ENCODE assay signal across 8 mouse cellular contexts in genomic region chr7:3630478-3630815, GRCm38 (mm10). TPM values are rescaled to one million over a fixed set of nuclear protein-coding genes. Genes with fewer than 3 reads are reported as not detected.
DNase-seq lines count a peak whose midpoint lies in the region; ATAC-seq and TF ChIP-seq lines count a peak whose summit lies in the region.

No protein-coding gene starts in this region.

- H3K4me1 ChIP-seq in forebrain, embryonic 13.5 days, result peaks cover 29% of the 10 kb centered on the region
- peaks cover 25% of the 10 kb centered on the region for H3K4me1 ChIP-seq in liver, embryonic 15.5 days (replicated peaks)

- H3K79me2 ChIP-seq in C2C12 (ENCODE audit: control insufficient read depth, insufficient read depth), result peaks cover 55% of the 10 kb centered on the region

- H3K27me3 ChIP-seq in C2C12 (ENCODE audit: control insufficient read depth, insufficient read depth, insufficient read length), result no peaks in the 10 kb centered on the region
- H3K27me3 ChIP-seq in forebrain, embryonic 13.5 days, result no peaks in the 10 kb centered on the region
- no peaks in the 10 kb centered on the region for H3K27me3 ChIP-seq in liver, embryonic 15.5 days

- H3K9ac ChIP-seq in forebrain, embryonic 13.5 days, result peak overlapping the region; percentile 75
- H3K9ac ChIP-seq in liver, embryonic 15.5 days, result peak overlapping the region; percentile 75

- no peak for TF ChIP-seq CTCF in gastrocnemius, adult 2 months (IDR thresholded peaks at IDR 0.05)
- TF ChIP-seq CTCF in C2C12 (IDR thresholded peaks at IDR 0.05; ENCODE audit: control insufficient read depth, insufficient read depth, insufficient read length), result no peak

- H3ac ChIP-seq in C2C12 (ENCODE audit: control insufficient read depth, insufficient read length, low read depth), result peak overlapping the region; percentile 79

- H3K27ac ChIP-seq in gastrocnemius, adult 2 months, result peak overlapping the region; percentile 99
- no peak overlapping the region for H3K27ac ChIP-seq in forebrain, embryonic 13.5 days
- peak overlapping the region; percentile 91 for H3K27ac ChIP-seq in liver, embryonic 15.5 days (replicated peaks)

- no peaks in the 10 kb centered on the region for H3K9me3 ChIP-seq in forebrain, embryonic 13.5 days (replicated peaks)
- no peaks in the 10 kb centered on the region for H3K9me3 ChIP-seq in liver, embryonic 15.5 days (replicated peaks)

- H3K4me2 ChIP-seq in forebrain, embryonic 13.5 days, result peak overlapping the region; percentile 97
- H3K4me2 ChIP-seq in liver, embryonic 15.5 days, result peak overlapping the region; percentile 93

- 63% methylated on average over 3 of the region's 3 CpGs for WGBS in forebrain, embryonic 13.5 days
- WGBS in liver, embryonic 15.5 days (ENCODE audit: insufficient replicate concordance), result 44% methylated on average over 3 of the region's 3 CpGs

- peak overlapping the region; percentile 90 for H3K4me3 ChIP-seq in gastrocnemius, adult 2 months
- H3K4me3 ChIP-seq in C2C12 (ENCODE audit: insufficient read depth, poor library complexity, severe bottlenecking), result peak overlapping the region; percentile 75
- peak overlapping the region; percentile 70 for H3K4me3 ChIP-seq in forebrain, embryonic 13.5 days
- H3K4me3 ChIP-seq in liver, embryonic 15.5 days (replicated peaks), result peak overlapping the region; percentile 78

- peaks cover 41% of the 10 kb centered on the region for H3K36me3 ChIP-seq in C2C12 (ENCODE audit: control insufficient read depth, insufficient read depth)
- H3K36me3 ChIP-seq in forebrain, embryonic 13.5 days (ENCODE audit: poor library complexity, severe bottlenecking), result peaks cover 41% of the 10 kb centered on the region
- peaks cover 43% of the 10 kb centered on the region for H3K36me3 ChIP-seq in liver, embryonic 15.5 days (replicated peaks)

- intact Hi-C loops in gastrocnemius, adult 2 months (cut with DNase I), result no loop called here
- intact Hi-C loops in gastrocnemius, postnatal 14 days (cut with DNase I; ENCODE audit: low total_unique reads), result no loop called here

- no peak for DNase-seq in gastrocnemius, adult 2 months
- DNase-seq in gastrocnemius, postnatal 14 days, result no peak
- DNase-seq in urinary bladder, postnatal 25 days (ENCODE audit: low spot score), result no peak
- DNase-seq in thymus, adult 18-20 months, result no peak
- no peak for DNase-seq in embryo, embryonic 10 days (ENCODE audit: low spot score)

- ATAC-seq in forebrain, embryonic 13.5 days, result peak; percentile 7; the same call in 1 of the 2 replicates
- no peak for ATAC-seq in liver, embryonic 15.5 days (ENCODE audit: insufficient read depth)

- peaks cover 36% of the 10 kb centered on the region for H3K79me3 ChIP-seq in C2C12 (ENCODE audit: low read depth)

TF ChIP-seq in C2C12, 6 proteins besides CTCF, POLR2A, EP300 and RAD21:
- TF ChIP-seq CEBPB (IDR thresholded peaks at IDR 0.05; ENCODE audit: low read depth) (no peak), MYOG (IDR thresholded peaks at IDR 0.05; ENCODE audit: control insufficient read depth, extremely low read depth, insufficient read length) (no peak), USF1 (IDR thresholded peaks at IDR 0.05; ENCODE audit: low read depth) (no peak), MAX (IDR thresholded peaks at IDR 0.05) (no peak), MYOD1 (IDR thresholded peaks at IDR 0.05; ENCODE audit: control insufficient read depth, insufficient read length, low read depth) (no peak), FOSL1 (IDR thresholded peaks at IDR 0.05; ENCODE audit: insufficient read depth, low read length, poor library complexity, severe bottlenecking) (no peak)
TF ChIP-seq in C2C12: peak in this region for 0.

RNA-seq across cellular contexts. Expression of gene Prpf31, which starts 0.7 kb away (rescaled TPM):
- 10 to 100 TPM; 20.8 to 22.1 TPM for total RNA-seq in gastrocnemius, adult 2 months (2021)
- 10 to 100 TPM; 24.7 to 27.4 TPM for total RNA-seq in gastrocnemius, postnatal 14 days (2021)
- 102 TPM for polyA plus RNA-seq in C2C12 (2012; fragmentation: generic; extraction: Trizol)
- polyA plus RNA-seq in forebrain, embryonic 13.5 days (2015; fragmentation: Nextera tagmentation; extraction: Ambion mirVana), result 134 and 149 TPM in 2 replicates
- 47.0 and 49.1 TPM in 2 replicates for polyA plus RNA-seq in liver, embryonic 15.5 days (2015; fragmentation: Nextera tagmentation; extraction: Ambion mirVana)

RNA-seq across cellular contexts. Expression of gene Tfpt, which starts 0.7 kb away (rescaled TPM):
- 10 to 100 TPM; 14.0 to 16.2 TPM for total RNA-seq in gastrocnemius, adult 2 months (2021)
- 10 to 100 TPM; 11.5 to 14.6 TPM for total RNA-seq in gastrocnemius, postnatal 14 days (2021)
- 24.6 TPM for polyA plus RNA-seq in C2C12 (2012; fragmentation: generic; extraction: Trizol)
- polyA plus RNA-seq in forebrain, embryonic 13.5 days (2015; fragmentation: Nextera tagmentation; extraction: Ambion mirVana), result 31.3 and 33.1 TPM in 2 replicates
- 10.4 and 12.2 TPM in 2 replicates for polyA plus RNA-seq in liver, embryonic 15.5 days (2015; fragmentation: Nextera tagmentation; extraction: Ambion mirVana)

RNA-seq across cellular contexts. Expression of gene Ndufa3, which starts 13.3 kb away (rescaled TPM):
- total RNA-seq in gastrocnemius, adult 2 months (2021), result 1,000 to 10,000 TPM in 1 of 2 experiments, 100 to 1,000 TPM in 1; 931 to 1,252 TPM
- total RNA-seq in gastrocnemius, postnatal 14 days (2021), result 100 to 1,000 TPM; 731 to 849 TPM
- 386 TPM for polyA plus RNA-seq in C2C12 (2012; fragmentation: generic; extraction: Trizol)
- 452 and 481 TPM in 2 replicates for polyA plus RNA-seq in forebrain, embryonic 13.5 days (2015; fragmentation: Nextera tagmentation; extraction: Ambion mirVana)
- polyA plus RNA-seq in liver, embryonic 15.5 days (2015; fragmentation: Nextera tagmentation; extraction: Ambion mirVana), result 269 and 276 TPM in 2 replicates

RNA-seq across cellular contexts. Expression of gene Oscar, which starts 14.5 kb away (rescaled TPM):
- not detected for total RNA-seq in gastrocnemius, adult 2 months (2021)
- total RNA-seq in gastrocnemius, postnatal 14 days (2021), result under 1 TPM in 1 of 2 experiments, not detected in 1; 0.13 TPM
- 0.05 TPM for polyA plus RNA-seq in C2C12 (2012; fragmentation: generic; extraction: Trizol)
- polyA plus RNA-seq in forebrain, embryonic 13.5 days (2015; fragmentation: Nextera tagmentation; extraction: Ambion mirVana), result 0.27 and 0.34 TPM in 2 replicates
- 0.05 TPM in 1 of 2 replicates, not detected in the other for polyA plus RNA-seq in liver, embryonic 15.5 days (2015; fragmentation: Nextera tagmentation; extraction: Ambion mirVana)

RNA-seq across cellular contexts. Expression of gene Cnot3, which starts 14.6 kb away (rescaled TPM):
- 10 to 100 TPM; 16.0 to 20.2 TPM for total RNA-seq in gastrocnemius, adult 2 months (2021)
- 10 to 100 TPM; 18.0 to 22.3 TPM for total RNA-seq in gastrocnemius, postnatal 14 days (2021)
- polyA plus RNA-seq in C2C12 (2012; fragmentation: generic; extraction: Trizol), result 87.1 TPM
- 55.3 and 56.3 TPM in 2 replicates for polyA plus RNA-seq in forebrain, embryonic 13.5 days (2015; fragmentation: Nextera tagmentation; extraction: Ambion mirVana)
- polyA plus RNA-seq in liver, embryonic 15.5 days (2015; fragmentation: Nextera tagmentation; extraction: Ambion mirVana), result 17.7 and 23.1 TPM in 2 replicates
